Mouse (Mus musculus): ENCODE measurements around the gene Hsdl1. TPM values are rescaled to one million over a fixed set of nuclear protein-coding genes. Genes with fewer than 3 reads are reported as not detected.

The Hsdl1 gene
- polyA plus RNA-seq (2014; fragmentation: Nextera tagmentation; extraction: Ambion mirVana), result 36.3 and 37.3 TPM in 2 replicates

GRCm38 (mm10) chr8:119574437-119575365 is at the start of gene Hsdl1, which contains the start of gene Dnaaf1:
Gene Hsdl1, minus strand, starts transcription at chr8:119575183.
Gene Dnaaf1, plus strand, starts transcription at chr8:119575235.
- peak; percentile 89 for ATAC-seq (replicated peaks; ENCODE audit: insufficient number of reproducible peaks, low FRiP score, low TSS enrichment)
- Histone ChIP-seq H3K4me1 (ENCODE audit: control insufficient read depth, insufficient read depth, low read length) (0 out of 2 replicates have a peak, but pooled peaks cover 13% of the 10 kb centered on the region), H3K4me2 (peak within 1 kb of the TSS; percentile 89), H3K9me3 (replicated peaks; ENCODE audit: control insufficient read depth, low read length) (no peaks in the 10 kb centered on the region), H3K27ac (ENCODE audit: low read depth, low read length) (0 out of 2 replicates have a peak within 1 kb of the TSS, but pooled peaks have one; percentile 3), H3K27me3 (ENCODE audit: control insufficient read depth, insufficient read depth, low read length) (peaks cover 21% of the 10 kb centered on the region), H3K9ac (ENCODE audit: low read depth, low read length) (peak within 1 kb of the TSS; percentile 73), H3K4me3 (ENCODE audit: low read depth, low read length) (peak within 1 kb of the TSS; percentile 70), H3K36me3 (ENCODE audit: control insufficient read depth, insufficient read depth, low read length) (no peaks in the 10 kb centered on the region)
- WGBS (ENCODE audit: insufficient replicate concordance), result under 1% methylated on average over 97 of the region's 97 CpGs

- Histone ChIP-seq H3K9me3 (replicated peaks; ENCODE audit: control insufficient read depth, low read length) (no peaks in the 10 kb centered on the region), H3K9ac (ENCODE audit: low read depth, low read length) (no peak overlapping the region), H3K4me3 (ENCODE audit: low read depth, low read length) (no peak overlapping the region), H3K4me1 (ENCODE audit: control insufficient read depth, insufficient read depth, low read length) (peaks cover 14% of the 10 kb centered on the region), H3K27me3 (ENCODE audit: control insufficient read depth, insufficient read depth, low read length) (peaks cover 3% of the 10 kb centered on the region), H3K36me3 (ENCODE audit: control insufficient read depth, insufficient read depth, low read length) (no peaks in the 10 kb centered on the region), H3K27ac (ENCODE audit: low read depth, low read length) (no peak overlapping the region), H3K4me2 (no peak overlapping the region)
- 65% methylated on average over 1 of the region's 1 CpGs for WGBS (ENCODE audit: insufficient replicate concordance)
- no peak for ATAC-seq (replicated peaks; ENCODE audit: insufficient number of reproducible peaks, low FRiP score, low TSS enrichment)
Measured at GRCm38 (mm10) chr8:119623744-119624143, 48.8 kb upstream of the Hsdl1 start.

GRCm38 (mm10) chr8:119623061-119623460 is 48.1 kb upstream of the Hsdl1 start:
- H3K27ac ChIP-seq (ENCODE audit: low read depth, low read length), result no peak overlapping the region
- H3K36me3 ChIP-seq (ENCODE audit: control insufficient read depth, insufficient read depth, low read length), result no peaks in the 10 kb centered on the region
- 81% methylated on average over 8 of the region's 8 CpGs for WGBS (ENCODE audit: insufficient replicate concordance)
- peaks cover 3% of the 10 kb centered on the region for H3K27me3 ChIP-seq (ENCODE audit: control insufficient read depth, insufficient read depth, low read length)
- peaks cover 14% of the 10 kb centered on the region for H3K4me1 ChIP-seq (ENCODE audit: control insufficient read depth, insufficient read depth, low read length)
- no peak for ATAC-seq (replicated peaks; ENCODE audit: insufficient number of reproducible peaks, low FRiP score, low TSS enrichment)
- no peak overlapping the region for H3K4me3 ChIP-seq (ENCODE audit: low read depth, low read length)
- no peak overlapping the region for H3K9ac ChIP-seq (ENCODE audit: low read depth, low read length)
- H3K9me3 ChIP-seq (replicated peaks; ENCODE audit: control insufficient read depth, low read length), result no peaks in the 10 kb centered on the region
- H3K4me2 ChIP-seq, result no peak overlapping the region

- Histone ChIP-seq H3K4me1 (ENCODE audit: control insufficient read depth, insufficient read depth, low read length) (peaks cover 13% of the 10 kb centered on the region), H3K9ac (ENCODE audit: low read depth, low read length) (no peak overlapping the region), H3K4me2 (no peak overlapping the region), H3K36me3 (ENCODE audit: control insufficient read depth, insufficient read depth, low read length) (no peaks in the 10 kb centered on the region), H3K27ac (ENCODE audit: low read depth, low read length) (no peak overlapping the region), H3K9me3 (replicated peaks; ENCODE audit: control insufficient read depth, low read length) (no peaks in the 10 kb centered on the region), H3K4me3 (ENCODE audit: low read depth, low read length) (no peak overlapping the region), H3K27me3 (ENCODE audit: control insufficient read depth, insufficient read depth, low read length) (peaks cover 3% of the 10 kb centered on the region)
- ATAC-seq (replicated peaks; ENCODE audit: insufficient number of reproducible peaks, low FRiP score, low TSS enrichment), result no peak
- WGBS (ENCODE audit: insufficient replicate concordance), result 54% methylated on average over 4 of the region's 4 CpGs
Measured at GRCm38 (mm10) chr8:119622555-119622954, 47.6 kb upstream of the Hsdl1 start.

GRCm38 (mm10) chr8:119620848-119621465 is 46.0 kb upstream of the Hsdl1 start:
- Histone ChIP-seq H3K27me3 (ENCODE audit: control insufficient read depth, insufficient read depth, low read length) (peaks cover 3% of the 10 kb centered on the region), H3K27ac (ENCODE audit: low read depth, low read length) (no peak overlapping the region), H3K36me3 (ENCODE audit: control insufficient read depth, insufficient read depth, low read length) (no peaks in the 10 kb centered on the region), H3K4me2 (no peak overlapping the region; the same call in 1 of the 2 replicates), H3K4me3 (ENCODE audit: low read depth, low read length) (no peak overlapping the region), H3K9me3 (replicated peaks; ENCODE audit: control insufficient read depth, low read length) (no peaks in the 10 kb centered on the region), H3K4me1 (ENCODE audit: control insufficient read depth, insufficient read depth, low read length) (peaks cover 9% of the 10 kb centered on the region), H3K9ac (ENCODE audit: low read depth, low read length) (no peak overlapping the region)
- ATAC-seq (replicated peaks; ENCODE audit: insufficient number of reproducible peaks, low FRiP score, low TSS enrichment), result no peak
- WGBS (ENCODE audit: insufficient replicate concordance), result 62% methylated on average over 14 of the region's 14 CpGs

GRCm38 (mm10) chr8:119620116-119620840 is 45.3 kb upstream of the Hsdl1 start:
- no peak overlapping the region; the same call in 1 of the 2 replicates for H3K4me2 ChIP-seq
- H3K36me3 ChIP-seq (ENCODE audit: control insufficient read depth, insufficient read depth, low read length), result no peaks in the 10 kb centered on the region
- no peak overlapping the region for H3K4me3 ChIP-seq (ENCODE audit: low read depth, low read length)
- no peak overlapping the region for H3K27ac ChIP-seq (ENCODE audit: low read depth, low read length)
- ATAC-seq (replicated peaks; ENCODE audit: insufficient number of reproducible peaks, low FRiP score, low TSS enrichment), result no peak
- H3K9me3 ChIP-seq (replicated peaks; ENCODE audit: control insufficient read depth, low read length), result no peaks in the 10 kb centered on the region
- H3K4me1 ChIP-seq (ENCODE audit: control insufficient read depth, insufficient read depth, low read length), result peaks cover 9% of the 10 kb centered on the region
- H3K9ac ChIP-seq (ENCODE audit: low read depth, low read length), result no peak overlapping the region
- H3K27me3 ChIP-seq (ENCODE audit: control insufficient read depth, insufficient read depth, low read length), result peaks cover under 1% of the 10 kb centered on the region
- WGBS (ENCODE audit: insufficient replicate concordance), result 60% methylated on average over 6 of the region's 6 CpGs

GRCm38 (mm10) chr8:119618887-119619286 is 43.9 kb upstream of the Hsdl1 start:
- Histone ChIP-seq H3K27me3 (ENCODE audit: control insufficient read depth, insufficient read depth, low read length) (peaks cover 7% of the 10 kb centered on the region; the same call in 1 of the 2 replicates), H3K9ac (ENCODE audit: low read depth, low read length) (no peak overlapping the region), H3K36me3 (ENCODE audit: control insufficient read depth, insufficient read depth, low read length) (no peaks in the 10 kb centered on the region), H3K27ac (ENCODE audit: low read depth, low read length) (no peak overlapping the region), H3K4me3 (ENCODE audit: low read depth, low read length) (no peak overlapping the region), H3K4me1 (ENCODE audit: control insufficient read depth, insufficient read depth, low read length) (peaks cover 9% of the 10 kb centered on the region), H3K4me2 (no peak overlapping the region), H3K9me3 (replicated peaks; ENCODE audit: control insufficient read depth, low read length) (no peaks in the 10 kb centered on the region)
- WGBS (ENCODE audit: insufficient replicate concordance), result 42% methylated on average over 5 of the region's 5 CpGs
- no peak for ATAC-seq (replicated peaks; ENCODE audit: insufficient number of reproducible peaks, low FRiP score, low TSS enrichment)

- Histone ChIP-seq H3K4me1 (ENCODE audit: control insufficient read depth, insufficient read depth, low read length) (peaks cover 9% of the 10 kb centered on the region), H3K9ac (ENCODE audit: low read depth, low read length) (no peak overlapping the region)
- WGBS (ENCODE audit: insufficient replicate concordance), result 84% methylated on average over 5 of the region's 5 CpGs
Measured at GRCm38 (mm10) chr8:119617586-119617985, 42.6 kb upstream of the Hsdl1 start.

More at GRCm38 (mm10) chr8:119617586-119617985, 42.6 kb upstream of the Hsdl1 start:
- Histone ChIP-seq H3K27ac (ENCODE audit: low read depth, low read length) (no peak overlapping the region), H3K4me2 (no peak overlapping the region), H3K36me3 (ENCODE audit: control insufficient read depth, insufficient read depth, low read length) (no peaks in the 10 kb centered on the region), H3K27me3 (ENCODE audit: control insufficient read depth, insufficient read depth, low read length) (0 out of 2 replicates have a peak, but pooled peaks cover 7% of the 10 kb centered on the region), H3K4me3 (ENCODE audit: low read depth, low read length) (no peak overlapping the region), H3K9me3 (replicated peaks; ENCODE audit: control insufficient read depth, low read length) (no peaks in the 10 kb centered on the region)
- ATAC-seq (replicated peaks; ENCODE audit: insufficient number of reproducible peaks, low FRiP score, low TSS enrichment), result no peak
